Mouse (Mus musculus): ENCODE data around the gene Mthfsl.
"Not testable (repeated sequence)": the region's sequence is repeated elsewhere in the genome, so short reads cannot be mapped to it uniquely, and the experiment has no call there.

Gene Mthfsl

GRCm38 (mm10) chr9:88719989-88720537, at the start of gene Mthfsl:
Gene Mthfsl (minus strand): TSS chr9:88720296.
- not testable (repeated sequence) for DNase-seq (ENCODE audit: low read depth, low spot score)

GRCm38 (mm10) chr9:88769470-88769869, 49.4 kb upstream of the Mthfsl start:
- DNase-seq (ENCODE audit: low read depth, low spot score) = not testable (repeated sequence)

- DNase-seq (ENCODE audit: low read depth, low spot score) = not testable (repeated sequence)
These were observed 26.6 kb upstream of the Mthfsl start for GRCm38 (mm10) chr9:88746687-88747086.

- not testable (repeated sequence) for DNase-seq (ENCODE audit: low read depth, low spot score)
These were observed 25.9 kb upstream of the Mthfsl start for GRCm38 (mm10) chr9:88746046-88746445.

- not testable (repeated sequence) for DNase-seq (ENCODE audit: low read depth, low spot score)
These were observed 15.2 kb upstream of the Mthfsl start for GRCm38 (mm10) chr9:88735289-88735688.

- not testable (repeated sequence) for DNase-seq (ENCODE audit: low read depth, low spot score)
These were observed 13.1 kb upstream of the Mthfsl start for GRCm38 (mm10) chr9:88733182-88733581.

GRCm38 (mm10) chr9:88732334-88732733, 12.2 kb upstream of the Mthfsl start:
- DNase-seq (ENCODE audit: low read depth, low spot score) = not testable (repeated sequence)

GRCm38 (mm10) chr9:88731728-88732127, 11.6 kb upstream of the Mthfsl start, which contains the start of gene Bcl2a1d:
Gene Bcl2a1d (minus strand): TSS chr9:88731914.
- not testable (repeated sequence) for DNase-seq (ENCODE audit: low read depth, low spot score)

GRCm38 (mm10) chr9:88728311-88728710, 8.2 kb upstream of the Mthfsl start:
- not testable (repeated sequence) for DNase-seq (ENCODE audit: low read depth, low spot score)

GRCm38 (mm10) chr9:88721628-88722027, 1.5 kb upstream of the Mthfsl start:
- not testable (repeated sequence) for DNase-seq (ENCODE audit: low read depth, low spot score)

- not testable (repeated sequence) for DNase-seq (ENCODE audit: low read depth, low spot score)
These were observed 799 bp downstream of the Mthfsl start for GRCm38 (mm10) chr9:88719073-88719921.

GRCm38 (mm10) chr9:88718593-88718992, 1.5 kb downstream of the Mthfsl start:
- not testable (repeated sequence) for DNase-seq (ENCODE audit: low read depth, low spot score)

- not testable (repeated sequence) for DNase-seq (ENCODE audit: low read depth, low spot score)
These were observed 2.0 kb downstream of the Mthfsl start for GRCm38 (mm10) chr9:88718140-88718539.

- not testable (repeated sequence) for DNase-seq (ENCODE audit: low read depth, low spot score)
These were observed 5.6 kb downstream of the Mthfsl start for GRCm38 (mm10) chr9:88714515-88714914.

GRCm38 (mm10) chr9:88712164-88712749, 7.8 kb downstream of the Mthfsl start:
- not testable (repeated sequence) for DNase-seq (ENCODE audit: low read depth, low spot score)

GRCm38 (mm10) chr9:88710910-88711438, 9.1 kb downstream of the Mthfsl start:
- DNase-seq (ENCODE audit: low read depth, low spot score) = not testable (repeated sequence)

GRCm38 (mm10) chr9:88710439-88710838, 9.7 kb downstream of the Mthfsl start:
- not testable (repeated sequence) for DNase-seq (ENCODE audit: low read depth, low spot score)

GRCm38 (mm10) chr9:88709794-88710193, 10.3 kb downstream of the Mthfsl start:
- DNase-seq (ENCODE audit: low read depth, low spot score) = not testable (repeated sequence)

GRCm38 (mm10) chr9:88709304-88709703, 10.8 kb downstream of the Mthfsl start:
- no peak for DNase-seq (ENCODE audit: low read depth, low spot score)

GRCm38 (mm10) chr9:88706700-88707099, 13.4 kb downstream of the Mthfsl start:
- no peak for DNase-seq (ENCODE audit: low read depth, low spot score)

GRCm38 (mm10) chr9:88705157-88705556, 14.9 kb downstream of the Mthfsl start:
- not testable (repeated sequence) for DNase-seq (ENCODE audit: low read depth, low spot score)

GRCm38 (mm10) chr9:88698746-88699145, 21.4 kb downstream of the Mthfsl start:
- DNase-seq (ENCODE audit: low read depth, low spot score) = not testable (repeated sequence)

Data from retina, postnatal 7 days (tissue).